Mouse (Mus musculus): ENCODE measurements around the gene Anxa4.

Anxa4 gene

DNA sequence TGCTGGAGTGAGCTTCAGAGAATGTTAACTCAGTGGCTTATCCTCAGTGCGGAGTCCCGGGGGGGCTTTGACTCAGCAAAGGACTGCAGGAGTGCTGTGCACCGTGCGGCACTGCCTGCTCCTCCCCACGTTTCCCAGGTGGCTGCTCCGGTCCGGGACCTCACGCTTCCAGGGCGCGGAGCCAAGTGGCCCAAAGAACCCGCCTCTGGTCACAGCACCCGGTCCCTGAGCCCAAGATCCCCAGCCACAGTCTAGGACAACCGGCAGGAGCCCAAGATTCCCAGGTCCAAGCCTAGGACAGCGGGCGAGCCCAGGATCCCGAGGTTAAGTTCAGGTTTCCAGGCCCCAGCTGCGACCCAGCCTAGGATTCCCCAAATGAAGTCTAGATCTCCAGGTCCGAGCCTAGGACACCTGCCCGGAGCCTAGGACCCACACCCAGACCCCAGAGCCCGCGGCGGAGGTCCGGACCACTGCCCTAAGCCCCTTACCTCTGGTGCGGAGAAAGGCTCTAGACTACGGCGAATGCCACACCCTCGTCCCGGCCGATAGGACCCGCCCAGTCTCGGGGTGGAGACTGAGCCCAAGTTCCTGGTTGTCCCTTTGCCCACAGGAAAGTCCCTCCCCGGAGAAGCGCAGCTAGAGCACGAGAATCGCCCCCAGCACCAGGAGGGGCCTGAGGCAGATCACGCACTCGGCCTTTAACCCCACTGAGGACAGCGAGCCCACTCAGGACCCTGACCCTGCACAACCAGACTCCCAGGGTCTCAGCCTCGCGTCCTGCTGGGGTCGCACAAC lies at the start of gene Anxa4:
Gene Anxa4, minus strand, starts transcription at position 564 of the 795 bp plus-strand sequence.
- DNase-seq: peak; percentile 79

- DNase-seq: no peak
These were observed 48.6 kb upstream of the Anxa4 start for GRCm38 (mm10) chr6:86841949-86842348.

DNA sequence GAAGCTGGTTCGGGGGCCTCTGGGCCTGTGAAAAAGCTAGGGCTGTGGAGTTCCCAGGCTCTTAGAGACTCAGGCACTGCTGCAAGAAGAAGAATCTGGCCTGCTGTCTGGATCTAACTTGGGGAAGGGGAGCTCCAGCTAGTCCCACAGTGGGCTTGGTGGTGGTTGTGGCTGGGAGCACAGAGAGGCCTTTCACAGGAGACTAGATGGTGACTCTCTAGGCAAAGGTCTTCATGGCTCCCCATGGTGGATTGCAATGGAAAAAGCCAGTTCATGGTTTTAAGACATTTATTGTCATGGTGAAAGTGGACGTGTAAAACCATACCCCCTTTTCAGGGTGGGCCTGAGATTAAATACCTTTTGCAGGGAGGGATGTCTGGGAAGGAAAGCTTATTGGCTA lies 45.7 kb upstream of the Anxa4 start:
- DNase-seq: no peak

DNA sequence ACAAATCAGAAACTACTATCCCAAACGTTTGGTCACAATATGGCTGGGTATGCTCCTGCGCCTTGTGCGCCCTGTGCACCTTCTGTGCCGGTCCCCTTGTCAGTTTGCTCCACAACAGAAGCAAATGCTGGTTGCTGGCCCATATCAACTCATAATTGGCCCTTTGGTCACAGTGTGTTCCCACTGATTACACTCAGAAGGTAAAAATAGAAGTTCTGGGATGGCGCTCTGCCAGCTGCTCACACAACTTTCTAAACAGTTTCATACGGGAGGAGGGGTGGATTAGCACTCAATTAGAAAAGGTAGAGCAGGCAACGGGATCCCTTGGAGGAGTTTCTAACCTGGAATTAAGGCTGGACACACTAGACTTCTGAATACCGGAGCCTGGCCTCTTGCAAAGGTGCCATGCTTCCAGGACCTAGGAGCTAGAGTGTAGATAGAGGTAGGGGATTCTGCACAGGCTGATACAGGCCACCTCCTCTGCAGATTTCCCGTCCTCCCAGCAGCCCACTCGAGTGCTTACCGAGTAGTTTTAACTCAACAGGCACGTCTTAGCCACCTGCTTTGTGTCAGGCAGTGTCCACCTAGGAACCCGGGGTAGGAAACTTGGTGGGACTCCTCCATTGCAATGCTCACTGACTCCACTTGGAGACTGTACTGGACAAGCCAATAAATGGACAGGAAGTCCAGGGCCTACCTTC lies 39.6 kb upstream of the Anxa4 start:
- DNase-seq: no peak

DNA sequence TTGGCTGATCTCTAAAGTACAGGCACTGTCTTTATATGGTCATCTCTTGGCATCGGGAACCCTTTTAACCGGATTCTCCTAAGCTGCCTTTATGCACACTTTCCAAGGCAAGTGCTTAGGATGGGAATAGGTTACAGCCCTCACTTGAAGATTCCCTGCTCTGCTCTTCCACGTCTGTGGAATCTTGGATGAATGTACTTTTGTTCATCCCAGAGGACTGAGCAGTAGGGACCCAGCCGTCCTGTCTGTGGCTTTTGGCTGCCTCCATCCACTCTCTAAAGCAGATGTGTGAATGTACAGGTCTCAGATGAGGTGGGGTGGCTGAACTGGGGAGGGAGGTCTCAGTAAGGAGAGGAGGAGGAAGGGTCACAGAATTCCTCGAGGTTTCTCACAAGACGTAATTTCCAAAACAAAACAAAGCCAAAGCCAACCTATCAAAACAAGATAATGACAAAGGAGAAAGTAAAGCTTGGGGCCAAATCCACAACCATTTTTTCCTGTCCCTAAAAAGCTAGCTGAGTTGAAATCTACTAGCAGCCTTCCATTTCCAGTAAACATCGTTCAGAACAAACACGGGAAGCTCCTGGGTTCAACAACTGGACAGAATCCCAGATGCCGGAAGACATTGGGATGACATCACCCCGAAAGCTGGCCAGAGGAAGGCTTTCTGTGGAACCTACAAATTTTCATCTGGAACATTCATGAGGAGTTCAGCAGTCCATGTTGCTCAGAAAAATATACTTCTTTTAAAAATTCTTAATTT lies 37.5 kb upstream of the Anxa4 start:
- DNase-seq: no peak

GRCm38 (mm10) chr6:86829768-86830167 lies 36.4 kb upstream of the Anxa4 start:
- no peak for DNase-seq

DNA sequence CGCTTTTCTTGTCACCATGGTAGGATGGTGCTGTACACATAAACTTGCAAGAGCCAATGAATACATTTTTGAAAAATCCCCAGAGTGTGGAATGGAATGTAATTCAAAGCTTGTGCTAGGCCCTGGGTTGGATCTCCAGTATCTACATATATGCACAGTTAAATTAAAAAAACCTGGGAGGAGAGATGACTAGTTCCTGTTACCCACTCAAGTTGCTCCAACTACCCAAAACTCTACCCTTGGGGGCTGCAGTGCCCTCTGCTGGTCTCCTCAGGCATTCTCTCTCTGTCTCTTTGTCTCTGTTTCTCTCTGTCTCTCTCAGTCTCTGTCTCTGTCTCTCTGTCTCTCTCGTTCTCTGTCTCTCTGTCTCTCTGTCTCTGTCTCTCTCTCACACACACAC lies 34.0 kb upstream of the Anxa4 start:
- DNase-seq: no peak

- DNase-seq: no peak
These were observed 31.0 kb upstream of the Anxa4 start for GRCm38 (mm10) chr6:86824401-86824800.

DNA sequence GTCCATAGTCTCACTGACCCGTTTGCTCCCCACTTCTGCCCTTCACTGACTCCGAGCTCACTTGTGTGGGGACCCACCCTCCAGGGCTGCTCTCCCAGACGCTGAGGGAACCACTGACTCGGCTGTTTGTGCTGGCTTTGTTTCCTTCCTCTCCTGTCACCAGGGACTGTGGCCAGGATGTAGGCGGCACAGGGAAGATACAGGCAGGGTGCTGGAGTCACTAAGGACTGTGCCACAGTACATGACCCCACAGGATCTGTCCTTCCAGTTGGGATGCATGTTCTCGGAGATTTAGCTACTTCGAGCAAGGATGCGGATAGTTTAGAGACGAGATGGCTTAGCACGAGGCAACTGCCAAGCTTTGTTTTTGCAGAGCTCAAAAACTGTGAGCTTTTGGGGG lies 30.4 kb upstream of the Anxa4 start:
- DNase-seq: peak; percentile 27

- no peak for DNase-seq
These were observed 29.7 kb upstream of the Anxa4 start for GRCm38 (mm10) chr6:86823051-86823431.

DNA sequence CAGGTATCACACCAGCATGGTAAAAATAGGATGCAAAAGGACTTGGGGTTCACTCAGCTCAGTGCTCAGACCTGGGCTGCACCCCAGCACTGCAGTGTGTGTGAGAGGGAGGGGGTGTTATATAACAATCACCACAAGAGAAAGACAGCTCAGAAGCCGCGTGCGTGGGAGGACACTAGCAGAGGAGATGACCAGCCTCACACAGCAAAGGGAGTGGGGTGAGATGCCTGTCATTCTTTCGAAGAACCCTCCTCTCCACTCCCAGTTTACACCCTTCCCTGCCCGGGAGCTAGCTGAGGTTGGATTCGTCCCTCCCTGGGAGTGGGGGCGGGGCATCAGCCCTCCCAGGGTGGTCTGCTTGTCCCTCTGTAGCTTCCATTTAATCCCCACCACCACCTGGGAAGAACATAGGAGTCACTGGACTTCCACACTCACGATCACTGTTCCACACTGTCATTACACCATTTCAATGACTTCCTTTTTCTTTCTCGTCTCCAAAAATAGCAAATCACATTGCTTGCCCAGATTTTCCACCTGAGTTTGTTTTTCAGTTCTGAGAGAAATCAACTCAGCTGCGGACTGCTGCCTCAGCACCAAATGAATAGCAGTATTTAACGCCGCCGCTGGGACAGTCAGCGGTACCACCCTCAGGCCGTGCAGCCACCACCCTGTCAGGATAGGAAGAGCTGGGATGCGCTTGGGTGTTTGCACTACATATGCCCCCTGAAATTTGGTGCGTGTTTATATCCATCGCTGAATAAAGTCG lies 29.1 kb upstream of the Anxa4 start:
- DNase-seq: peak; percentile 17

DNA sequence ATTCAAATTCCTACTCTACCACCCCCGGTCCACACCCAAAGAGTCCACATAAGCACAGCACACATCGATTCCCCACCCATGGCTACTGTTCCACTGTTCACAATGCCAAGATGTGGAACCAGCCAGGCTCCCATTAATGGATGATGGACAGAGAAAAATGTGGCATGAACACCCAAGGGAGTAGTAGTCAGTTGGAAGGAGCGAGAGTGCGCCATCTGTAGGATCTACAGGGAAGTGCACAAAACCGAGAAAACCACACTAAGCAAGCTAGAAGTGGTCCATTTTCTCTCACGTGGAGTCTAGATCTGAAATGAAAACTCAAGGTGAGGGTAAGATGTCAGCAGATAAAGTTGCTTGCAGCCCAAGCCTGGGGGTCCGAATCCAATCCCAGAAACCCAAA lies 27.3 kb upstream of the Anxa4 start:
- DNase-seq: no peak

GRCm38 (mm10) chr6:86819926-86820325 lies 26.5 kb upstream of the Anxa4 start:
- DNase-seq: no peak

DNA sequence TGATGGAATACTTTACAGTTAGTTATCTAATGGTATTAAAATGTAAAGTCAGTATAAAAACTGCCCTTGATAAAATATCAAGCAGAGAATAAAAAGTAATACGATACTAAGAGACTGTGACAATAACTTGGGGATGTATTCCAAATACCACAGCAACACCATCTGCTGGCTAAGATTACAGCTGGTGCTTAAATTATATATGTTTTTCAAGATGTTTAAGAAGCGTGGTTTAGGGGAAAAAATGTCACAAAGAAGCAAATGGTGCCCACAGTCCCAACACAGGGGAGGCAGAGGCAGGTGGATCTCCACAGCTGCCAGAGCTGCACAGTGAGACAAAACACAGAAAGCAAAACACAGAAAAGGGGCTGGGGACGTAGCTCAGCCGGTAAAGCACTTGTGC lies 25.5 kb upstream of the Anxa4 start:
- DNase-seq: no peak

- no peak for DNase-seq
These were observed 23.2 kb upstream of the Anxa4 start for GRCm38 (mm10) chr6:86816586-86816985.

GRCm38 (mm10) chr6:86815436-86815835 lies 22.1 kb upstream of the Anxa4 start:
- no peak for DNase-seq

DNA sequence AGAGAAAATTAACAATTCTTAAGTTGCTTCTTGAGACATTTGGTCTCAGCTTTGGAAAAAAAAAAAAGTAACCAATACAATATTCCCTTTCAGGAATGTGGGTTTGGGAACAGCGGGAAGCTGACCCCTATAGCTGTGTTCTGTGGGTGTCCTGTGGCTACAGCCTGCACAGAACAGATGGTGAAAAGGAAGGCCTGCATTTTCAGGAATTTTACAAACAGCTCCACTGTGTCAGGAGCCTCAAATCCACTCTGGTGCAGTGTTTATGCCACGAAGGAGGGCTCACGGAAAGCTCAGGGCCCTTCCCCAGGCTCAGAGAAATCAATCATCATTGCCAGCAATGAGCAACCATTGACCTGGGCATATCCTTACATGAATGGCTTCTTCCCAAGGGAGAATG lies 21.5 kb upstream of the Anxa4 start:
- no peak for DNase-seq

GRCm38 (mm10) chr6:86813341-86813740 lies 20.0 kb upstream of the Anxa4 start:
- peak; percentile 60 for DNase-seq

DNA sequence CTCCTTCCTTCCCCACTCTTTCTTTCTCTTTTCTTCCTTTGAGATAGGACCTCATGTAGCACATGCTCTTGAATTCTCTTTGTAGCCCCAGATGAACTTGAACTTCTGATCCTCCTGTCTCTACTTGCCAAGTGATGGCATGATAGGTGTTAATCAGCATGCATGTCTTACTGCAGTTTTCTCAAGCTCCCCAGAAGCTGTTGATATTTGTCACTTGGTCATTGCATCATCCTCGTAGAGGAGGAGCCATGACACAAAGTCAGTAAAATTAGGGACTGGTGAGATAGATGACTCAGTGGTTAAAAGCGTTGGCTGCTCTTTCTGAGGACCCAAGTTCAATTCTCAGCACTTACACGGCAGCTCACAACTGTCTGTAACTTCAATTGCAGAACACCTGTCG lies 19.5 kb upstream of the Anxa4 start:
- no peak for DNase-seq

GRCm38 (mm10) chr6:86806455-86807086 lies 13.2 kb upstream of the Anxa4 start:
- DNase-seq: peak; percentile 65

- no peak for DNase-seq
These were observed 11.3 kb upstream of the Anxa4 start for GRCm38 (mm10) chr6:86804646-86805045.

DNA sequence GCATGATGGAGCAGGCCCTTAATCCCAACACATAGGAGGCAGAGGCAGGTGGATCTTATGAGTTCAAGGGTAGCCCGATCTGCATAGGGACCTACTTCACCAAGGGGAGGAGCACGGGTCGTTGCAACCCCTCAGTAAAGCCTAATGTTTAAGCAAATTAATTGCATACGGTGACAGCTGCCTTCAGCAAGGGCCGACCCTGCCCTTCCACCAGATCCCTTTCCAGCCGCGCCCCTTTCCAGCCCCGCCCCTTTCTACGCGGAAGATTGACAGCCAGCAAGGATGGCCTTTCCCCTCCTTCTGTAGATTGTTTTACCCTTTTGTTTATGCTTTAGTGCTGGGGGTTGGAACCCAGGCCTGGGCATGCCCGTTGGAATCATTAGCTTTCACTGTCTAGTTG lies 8.0 kb upstream of the Anxa4 start:
- peak; percentile 28 for DNase-seq
